Mouse (Mus musculus) liver, adult 2 months (tissue): Measurements from ENCODE around the gene Gm37240.

Source experiments
- CTCF ChIP-seq: fragments of 200-500 bp; IDR thresholded peaks from 2 replicates; pipeline ENCODE4 v1.5.1; 2011; ENCODE audit warnings: low read depth, low read length, control low read depth
- POLR2A ChIP-seq: fragments of 200-500 bp; IDR thresholded peaks from 2 replicates; pipeline ENCODE4 v1.6.1; 2011; ENCODE audit warnings: low read length, control low read depth; ENCODE audit not compliant: insufficient read depth; ENCODE audit errors: extremely low read depth

DNA sequence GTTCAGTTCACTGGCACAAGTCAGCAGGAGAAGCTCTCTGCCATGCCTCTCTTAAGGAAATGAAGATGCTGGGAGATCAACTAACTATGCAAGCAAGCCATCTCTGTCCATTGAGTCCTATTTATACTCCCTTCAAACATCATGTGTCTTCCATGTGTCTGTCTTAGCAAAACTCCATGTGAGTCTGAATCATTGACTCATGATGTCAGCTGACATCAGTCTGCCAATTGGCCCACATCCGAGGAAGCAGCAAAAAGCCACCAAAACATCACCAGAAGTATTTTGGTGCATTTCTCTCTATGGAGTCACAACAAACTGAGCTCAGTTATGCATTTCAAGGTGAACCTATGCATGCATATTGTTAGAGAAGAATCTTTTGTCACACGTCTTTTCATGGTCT is 1245.9 kb downstream of the Gm37240 start:
- no peak for TF ChIP-seq CTCF
- no peak for TF ChIP-seq POLR2A
